Mouse (Mus musculus) megakaryocyte, adult 5-6 weeks (primary cell): ENCODE results near the gene Sipa1l3. TPM values are rescaled to one million over a fixed set of nuclear protein-coding genes. Genes with fewer than 3 reads are reported as not detected.
A peak's percentile ranks its signal among the peaks of the same experiment; 100 is the strongest.

ENCODE experiments used
- ATAC-seq: 2 replicates; pipeline ENCODE4 v1.8.0; 2016; ENCODE audit warnings: mild to moderate bottlenecking, inconsistent platforms; ENCODE audit not compliant: poor library complexity, severe bottlenecking
- total RNA-seq, 2 experiments: library from RNA; stranded (forward) in 1 of 2; stranded (reverse) in 1 of 2; fragments of 153-499, 151-499 nt in 1 of 2; fragments of 221-1000, 200-1000 nt in 1 of 2; gene quantifications; 2 replicates each; pipeline versions ENCODE4 v1.2.3 to v1.2.4; 2015 to 2017

The Sipa1l3 gene
- total RNA-seq, 2 experiments from 2014 or later: 6.8 to 23.3 TPM

DNA sequence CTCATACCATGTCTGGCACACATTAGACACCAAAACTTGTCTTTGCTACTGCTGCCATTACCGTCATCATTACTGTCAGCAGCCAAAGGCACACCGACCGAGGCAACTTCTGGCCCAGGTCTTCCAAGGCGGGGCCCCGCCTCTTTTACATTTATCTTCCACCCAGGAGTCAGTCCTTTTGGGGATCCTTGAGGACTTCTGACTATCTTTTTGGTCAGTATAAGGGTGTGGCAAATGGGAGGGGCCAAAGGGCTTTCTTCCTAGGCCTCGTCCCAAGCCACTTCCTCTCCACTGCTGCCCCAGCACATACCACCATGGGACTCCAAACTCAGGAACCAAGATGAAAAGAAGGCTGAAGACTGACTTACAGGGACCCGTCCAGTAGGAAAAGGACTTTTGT is 9.9 kb downstream of the Sipa1l3 start:
- ATAC-seq: no peak

DNA sequence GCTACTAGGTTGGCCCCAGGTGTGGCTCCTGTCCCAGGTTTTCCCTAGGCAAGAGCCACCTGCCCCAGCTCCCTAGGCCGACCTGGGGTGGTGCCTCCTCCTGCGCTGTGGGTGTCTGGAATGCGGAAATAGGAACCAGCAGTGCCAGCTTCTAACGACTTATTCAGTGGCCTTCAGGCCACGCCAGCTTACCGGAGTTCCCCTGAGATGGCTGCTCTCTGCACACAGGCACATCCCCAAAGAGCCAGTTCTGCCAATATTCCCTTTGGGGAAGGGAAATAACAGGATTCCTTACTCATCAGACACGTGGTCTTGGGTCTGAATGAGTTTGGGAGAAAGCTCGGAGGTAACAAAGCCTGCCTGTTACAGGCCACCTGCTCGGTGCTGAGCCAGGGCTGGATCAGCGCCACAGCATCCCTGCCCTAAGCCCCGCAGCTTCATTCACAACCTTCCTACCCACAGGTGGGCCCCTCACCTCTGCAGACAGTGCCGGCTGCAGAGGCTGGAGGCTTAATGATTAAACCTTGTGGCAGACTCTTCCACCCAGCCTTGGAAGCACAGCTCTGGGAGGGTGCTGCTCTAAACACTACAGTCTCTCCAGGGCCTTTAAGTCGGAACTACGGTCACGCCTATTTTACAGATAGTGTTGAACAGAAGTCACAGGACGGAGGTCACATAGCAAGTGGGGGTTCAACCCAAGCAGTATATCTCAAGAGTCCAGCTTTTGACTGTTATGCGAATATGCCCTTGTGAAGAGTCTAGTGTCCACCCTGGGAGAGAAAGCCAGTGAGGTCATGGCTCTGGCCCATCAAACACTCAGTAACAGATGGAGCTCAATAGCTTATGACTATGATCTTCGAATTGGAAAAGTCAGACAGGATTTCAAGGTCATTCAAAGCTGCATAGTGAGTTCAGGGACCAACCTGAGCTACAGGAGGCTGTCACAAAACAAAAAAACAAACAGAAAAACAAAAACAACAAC is 12.8 kb downstream of the Sipa1l3 start:
- ATAC-seq: peak; percentile 81

DNA sequence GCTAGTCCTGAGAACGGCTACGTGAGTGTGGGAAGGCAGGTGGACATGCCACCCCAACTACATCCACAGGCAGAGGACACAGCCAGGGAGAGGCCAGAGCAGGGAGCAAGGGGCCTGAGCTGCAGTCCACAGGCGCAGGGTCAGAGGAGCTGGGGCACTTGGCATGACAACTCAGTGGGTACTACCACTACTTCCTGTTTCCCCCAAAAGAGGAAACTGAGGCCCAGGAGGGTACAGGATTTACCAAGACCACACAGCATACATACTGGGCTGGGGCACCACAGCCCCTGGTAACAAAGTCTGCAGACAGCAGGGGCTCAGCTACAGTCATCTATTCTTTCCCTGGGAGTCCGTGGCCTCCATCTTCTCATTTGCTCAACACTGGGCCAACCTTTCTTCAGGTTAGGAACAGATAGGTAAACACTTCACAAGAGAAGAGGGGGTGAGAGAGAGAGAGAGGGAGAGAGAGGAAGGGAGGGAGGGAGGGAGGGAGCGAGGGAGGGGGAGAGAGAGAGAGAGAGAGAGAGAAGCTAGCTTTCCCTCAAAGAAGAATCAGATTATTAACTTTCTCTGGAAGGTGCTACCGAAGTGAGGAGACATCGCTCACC is 13.7 kb downstream of the Sipa1l3 start:
- ATAC-seq: peak; percentile 45

DNA sequence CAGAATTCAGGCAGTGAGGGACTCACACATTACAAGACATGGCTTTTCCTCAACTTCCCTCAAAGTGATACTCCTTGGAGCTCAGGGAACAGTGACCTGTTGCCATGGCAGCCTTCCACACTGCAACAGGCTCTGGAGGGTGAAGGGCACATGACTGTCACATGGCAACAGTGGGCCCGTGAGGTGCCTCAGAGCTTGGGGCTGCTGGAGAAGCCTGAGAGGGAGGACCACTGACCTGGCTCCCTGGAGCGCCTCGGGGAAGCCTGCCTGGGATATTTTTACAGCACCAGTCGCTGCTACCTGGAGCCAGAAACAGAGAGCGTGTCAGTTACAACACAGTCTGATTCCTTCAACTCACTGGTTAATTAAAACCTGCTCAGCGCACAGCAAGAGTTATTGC is 14.8 kb downstream of the Sipa1l3 start:
- ATAC-seq: no peak

DNA sequence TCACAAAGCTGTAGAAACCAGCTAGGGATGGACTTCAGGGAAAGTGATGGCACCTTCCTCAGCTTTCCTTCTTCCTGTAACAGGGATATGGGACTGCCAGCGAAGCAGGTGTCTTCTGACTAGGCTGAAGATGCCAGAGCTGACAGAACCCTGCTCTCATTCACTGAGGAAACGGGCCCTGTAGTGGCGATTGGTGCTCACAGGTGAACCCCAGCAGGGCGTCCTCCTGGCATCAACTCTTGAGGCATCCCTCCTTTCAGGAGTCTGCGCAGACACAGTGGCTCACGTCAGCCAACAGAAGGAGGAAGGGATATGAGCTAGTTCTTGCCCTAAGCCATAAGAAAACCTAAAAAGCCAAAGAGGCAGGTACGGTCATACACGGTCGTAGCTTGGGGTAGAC is 17.2 kb downstream of the Sipa1l3 start:
- ATAC-seq: no peak

DNA sequence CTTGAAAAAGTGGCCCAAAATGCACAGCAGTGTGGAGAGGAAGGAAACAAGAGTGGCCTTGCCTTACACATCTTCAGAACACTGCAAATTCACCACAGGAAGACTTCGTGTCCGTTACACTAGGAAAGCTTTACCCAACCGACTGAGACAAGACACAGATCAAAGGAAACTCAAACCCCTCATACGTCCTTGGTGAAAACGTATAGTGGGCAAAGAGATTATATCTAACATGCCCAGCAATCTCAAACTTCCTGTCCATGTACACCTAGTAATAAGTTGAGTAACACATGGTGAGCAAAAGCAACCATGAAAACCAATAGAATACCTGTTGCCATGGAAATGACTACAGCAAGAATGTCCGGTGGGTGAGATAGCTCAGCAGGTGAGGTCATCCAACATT is 19.4 kb downstream of the Sipa1l3 start:
- no peak for ATAC-seq

DNA sequence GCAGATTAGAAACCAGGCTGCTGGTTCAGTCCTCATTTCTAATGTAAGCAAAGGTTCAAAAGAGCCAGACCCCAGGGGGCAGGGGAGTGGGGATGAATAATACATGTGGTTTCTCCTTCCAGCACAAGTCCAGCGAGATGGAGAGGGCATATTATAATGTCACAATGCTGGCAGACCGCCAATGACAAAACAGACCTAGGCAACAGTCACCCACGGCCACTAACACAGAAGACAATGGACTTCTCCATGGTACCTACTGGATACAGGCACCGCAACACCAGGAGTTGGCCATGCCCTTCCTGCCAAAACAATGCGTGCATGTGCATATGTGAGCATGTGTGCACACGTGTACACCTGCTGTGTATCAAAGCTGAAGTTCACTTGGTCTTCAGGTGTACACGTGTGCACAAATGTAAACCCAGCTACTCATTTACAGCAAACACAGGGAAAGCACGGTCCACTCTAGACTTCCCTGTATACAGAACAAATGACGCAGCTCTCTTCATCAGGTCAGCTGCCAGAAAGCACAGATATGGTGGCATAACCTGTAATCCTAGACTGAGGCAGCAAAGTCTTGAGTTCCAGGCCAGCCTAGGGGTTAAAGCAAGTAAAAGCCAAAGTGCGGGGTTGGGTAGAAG is 21.4 kb downstream of the Sipa1l3 start:
- no peak for ATAC-seq

DNA sequence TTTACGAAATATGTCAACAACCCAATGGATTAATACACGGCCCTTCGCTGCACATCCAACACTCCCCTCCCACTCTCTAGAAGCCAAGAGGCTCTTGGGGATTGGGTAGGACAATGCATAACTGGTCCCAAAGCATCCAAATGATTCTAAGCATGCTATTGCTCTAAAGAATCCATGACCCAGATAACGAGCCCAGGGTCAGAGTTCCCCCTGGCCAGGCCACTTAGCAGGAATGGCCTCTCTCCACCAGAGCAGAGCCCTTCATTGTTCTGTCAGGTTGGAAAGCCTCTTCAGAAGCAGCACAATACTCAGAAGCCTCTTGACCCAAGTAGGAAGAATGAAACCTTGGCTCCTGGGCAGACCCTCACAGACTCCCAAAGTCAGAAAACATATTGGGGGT is 22.1 kb downstream of the Sipa1l3 start:
- ATAC-seq: no peak

DNA sequence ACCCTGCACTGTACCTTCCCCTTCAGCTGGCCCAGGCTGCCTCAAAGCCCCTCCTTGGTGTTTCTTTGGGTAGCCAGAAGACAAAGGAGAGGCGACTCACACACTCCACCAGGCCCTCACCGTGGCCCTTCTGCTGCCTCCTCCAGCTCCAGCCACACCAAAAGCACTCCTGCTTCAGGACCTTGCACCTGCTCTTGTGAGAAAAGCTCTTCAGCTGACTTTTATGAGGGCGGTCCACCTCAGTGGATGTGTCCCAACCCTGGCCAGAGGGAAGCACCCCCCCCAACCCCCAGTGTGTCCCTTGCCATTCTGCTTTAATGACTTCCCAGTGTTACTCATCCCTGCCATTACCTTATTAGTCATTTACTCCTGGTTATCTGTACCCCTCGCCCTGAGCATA is 22.6 kb downstream of the Sipa1l3 start:
- no peak for ATAC-seq

DNA sequence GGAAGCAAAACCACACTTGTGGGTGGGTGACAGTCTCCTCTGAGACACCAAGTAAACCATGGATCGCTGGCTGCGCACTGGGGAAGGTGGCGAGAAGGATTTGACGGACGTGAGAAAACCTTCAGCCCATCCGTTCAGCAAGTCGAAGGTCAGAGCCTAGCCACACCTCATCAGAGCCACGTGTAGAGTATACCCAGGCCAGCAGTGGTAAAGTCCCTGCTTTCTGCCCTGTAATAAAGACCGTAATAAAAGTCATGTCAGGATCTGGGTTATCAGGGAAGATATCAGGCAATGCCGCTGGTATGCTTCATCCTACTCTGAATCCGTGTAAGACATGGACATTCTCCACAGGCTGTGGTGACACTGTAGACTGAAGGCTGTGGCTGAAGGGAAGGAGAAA is 23.6 kb downstream of the Sipa1l3 start:
- ATAC-seq: no peak

DNA sequence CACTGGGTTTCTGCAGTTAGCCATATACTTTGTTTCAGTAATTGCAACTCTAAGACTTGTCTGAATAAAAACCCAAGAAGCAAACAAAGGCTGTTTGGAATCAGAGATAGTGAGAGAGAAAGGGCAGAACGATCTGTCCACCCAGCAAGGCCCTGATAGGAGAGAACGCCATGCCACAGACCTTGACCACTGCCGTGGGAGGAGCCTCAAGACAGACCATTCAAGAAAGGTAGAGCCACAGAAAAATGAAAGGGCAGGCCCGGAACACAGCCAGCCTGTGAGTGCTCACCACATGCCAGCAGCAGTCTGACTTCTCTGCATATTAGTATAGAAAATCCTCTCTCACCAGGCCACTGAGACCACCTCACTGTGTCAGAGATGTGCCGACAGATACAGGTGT is 24.4 kb downstream of the Sipa1l3 start:
- ATAC-seq: no peak

DNA sequence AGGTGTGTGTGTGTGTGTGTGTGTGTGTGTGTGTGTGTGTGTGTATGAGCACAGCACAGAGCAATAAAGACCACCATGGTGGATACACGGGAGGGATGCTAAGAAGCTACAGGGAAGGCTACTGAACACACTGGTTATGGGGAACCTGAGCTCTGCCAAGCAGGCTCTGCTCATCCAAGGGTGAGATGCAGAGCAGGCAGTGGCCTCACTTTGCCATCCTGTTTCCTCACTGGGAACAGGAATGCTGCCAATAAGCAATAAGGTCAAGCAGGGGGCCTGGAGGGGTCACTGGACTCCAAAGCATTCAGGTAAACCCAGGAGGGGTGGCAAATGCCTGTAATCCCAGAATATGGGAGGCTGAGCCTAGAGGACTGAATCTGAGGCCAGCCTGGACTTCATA is 25.4 kb downstream of the Sipa1l3 start:
- no peak for ATAC-seq

DNA sequence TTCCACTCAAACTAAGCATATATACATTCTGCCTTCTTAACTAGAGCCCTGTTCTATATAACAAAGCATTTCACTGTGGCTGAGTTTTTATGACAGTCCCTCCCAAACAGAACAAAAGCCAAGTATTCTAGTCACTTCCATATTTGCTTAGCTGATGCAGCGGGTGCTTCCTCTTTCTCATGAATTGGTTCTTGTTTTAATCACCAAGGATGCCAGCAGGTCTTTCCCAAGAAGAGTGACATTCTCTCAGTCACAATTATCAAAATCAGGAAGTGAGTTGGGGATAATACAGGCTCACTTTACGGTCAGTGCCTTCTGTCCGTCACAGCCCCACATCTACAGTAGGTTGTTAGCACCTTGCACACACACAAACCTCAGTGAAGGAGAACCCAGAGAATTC is 26.6 kb downstream of the Sipa1l3 start:
- ATAC-seq: peak; percentile 96

DNA sequence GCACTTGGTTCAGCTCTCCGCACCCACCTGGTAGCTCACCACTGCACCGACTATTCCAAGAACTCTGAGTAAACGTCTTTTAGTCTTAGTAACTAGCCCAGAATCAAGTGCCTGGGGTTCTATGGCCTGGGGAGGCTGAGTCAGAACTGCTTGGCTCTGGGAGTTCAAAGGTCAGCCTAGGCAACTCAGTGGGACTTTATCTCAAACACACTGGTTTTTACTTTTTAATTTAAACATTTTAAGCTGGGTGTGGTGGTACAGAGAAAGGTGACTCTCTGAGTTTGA is 27.0 kb downstream of the Sipa1l3 start:
- peak; percentile 17; the same call in 1 of the 2 replicates for ATAC-seq

DNA sequence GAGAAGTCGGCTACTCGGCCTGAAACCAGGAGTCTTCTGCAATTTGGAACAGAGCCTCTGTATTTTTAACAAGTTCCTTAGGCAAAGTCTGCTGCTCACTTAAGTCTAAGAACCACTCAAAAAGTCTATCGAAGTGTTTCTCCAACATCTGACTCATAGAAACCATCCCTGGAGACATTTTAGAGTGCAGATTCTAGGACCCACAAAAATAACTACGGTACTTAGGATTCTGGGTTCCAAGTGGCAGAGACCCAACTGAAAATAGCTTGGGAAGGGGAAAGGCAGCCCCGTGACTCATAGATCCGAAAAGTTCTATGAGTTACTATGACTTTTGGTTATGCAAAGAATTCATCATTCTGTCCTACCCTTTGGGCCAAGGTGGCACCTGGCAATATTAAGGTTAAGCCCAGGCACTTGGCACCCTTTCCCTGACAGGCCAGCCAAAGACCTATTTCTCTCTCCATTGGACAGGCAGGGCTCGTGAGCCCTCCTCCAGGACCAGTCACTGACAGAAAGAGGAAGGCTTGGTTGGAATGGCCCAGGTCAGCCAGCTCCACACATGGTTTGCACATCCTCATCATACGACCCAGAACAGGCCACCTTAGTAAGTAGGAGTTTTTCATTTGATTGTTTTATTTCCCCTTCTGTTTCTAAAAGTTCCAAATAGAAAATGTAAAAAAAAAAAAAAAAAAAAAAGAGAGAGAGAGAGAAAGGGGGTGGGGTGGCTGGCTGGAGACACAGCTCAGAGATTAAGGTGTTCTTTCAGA is 27.6 kb downstream of the Sipa1l3 start:
- peak; percentile 31; the same call in 1 of the 2 replicates for ATAC-seq

DNA sequence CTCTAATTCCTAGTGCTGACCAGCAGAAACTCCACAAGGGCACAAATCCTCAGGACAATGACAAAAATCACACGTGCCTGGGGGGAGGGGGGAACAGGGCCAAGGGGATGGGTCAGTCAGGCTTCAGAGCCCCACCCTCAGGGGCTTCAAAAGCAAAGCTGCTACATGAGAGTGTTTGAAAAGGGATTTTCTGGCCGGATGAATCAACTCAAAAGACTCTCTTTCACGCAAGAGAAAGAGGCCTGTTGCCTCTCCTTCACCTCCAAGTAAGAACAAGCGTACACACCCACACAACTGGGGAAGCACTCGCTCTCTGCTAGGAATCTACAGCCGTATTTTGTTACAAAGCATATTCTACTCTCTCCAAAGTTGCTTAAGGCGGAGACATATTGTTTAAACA is 28.6 kb downstream of the Sipa1l3 start:
- no peak for ATAC-seq

DNA sequence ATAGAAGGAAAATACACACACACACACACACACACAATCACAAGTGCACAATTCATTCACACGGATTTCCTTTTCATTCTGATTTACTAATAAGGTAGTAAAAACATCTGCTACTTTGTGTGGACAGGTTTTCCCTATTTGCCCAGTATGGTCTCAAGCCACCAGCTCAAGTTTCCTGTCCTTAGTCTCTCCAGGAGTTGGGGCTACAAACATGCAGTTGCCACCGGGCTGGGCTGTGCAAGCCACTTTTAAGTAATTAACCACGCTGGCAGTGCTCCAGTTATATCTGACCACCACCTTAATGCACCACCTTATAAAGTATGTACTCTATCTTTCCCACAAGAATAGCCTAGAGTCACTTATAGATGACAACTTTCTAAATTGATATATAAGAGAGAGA is 29.1 kb downstream of the Sipa1l3 start:
- ATAC-seq: no peak

DNA sequence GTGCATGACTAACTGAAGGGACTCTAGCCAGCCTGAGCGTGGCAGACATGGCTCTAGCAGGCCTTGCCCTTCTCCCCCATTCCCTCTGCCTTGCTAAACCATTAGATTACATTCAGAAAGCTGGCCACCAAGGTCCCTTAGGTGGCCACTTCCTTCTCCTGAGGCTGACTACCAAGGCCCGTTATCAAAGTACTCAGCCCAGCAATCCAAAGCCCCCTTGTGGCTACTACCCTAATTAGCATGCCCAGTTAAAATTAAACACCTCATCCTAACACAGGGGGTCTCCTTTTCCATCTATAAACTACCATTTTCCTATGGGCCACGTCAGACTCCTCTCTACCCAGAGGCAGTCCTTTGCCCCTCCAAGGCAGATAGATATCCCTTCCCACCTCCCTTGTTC is 31.7 kb downstream of the Sipa1l3 start:
- ATAC-seq: 0 out of 2 replicates have a peak, but pooled peaks have one; percentile 33

DNA sequence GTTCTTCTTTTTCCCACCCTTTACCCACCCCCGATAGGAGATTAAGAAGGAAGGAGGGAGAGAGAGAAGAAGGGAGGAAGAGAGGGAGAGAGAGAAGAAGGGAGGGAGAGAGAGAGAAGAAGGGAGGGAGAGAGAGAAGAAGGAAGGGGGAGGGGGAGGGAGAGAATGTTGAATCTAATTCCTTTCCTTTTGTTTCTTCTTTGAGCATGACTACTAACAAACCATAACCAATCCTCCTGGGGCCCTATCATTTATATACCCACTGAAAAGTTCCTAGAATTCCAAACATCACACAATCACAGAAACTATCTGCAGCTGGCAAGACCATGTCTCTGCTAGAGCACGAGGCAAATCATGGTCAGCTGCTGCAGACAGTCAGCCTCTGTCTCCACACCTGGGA is 32.7 kb downstream of the Sipa1l3 start:
- no peak for ATAC-seq

DNA sequence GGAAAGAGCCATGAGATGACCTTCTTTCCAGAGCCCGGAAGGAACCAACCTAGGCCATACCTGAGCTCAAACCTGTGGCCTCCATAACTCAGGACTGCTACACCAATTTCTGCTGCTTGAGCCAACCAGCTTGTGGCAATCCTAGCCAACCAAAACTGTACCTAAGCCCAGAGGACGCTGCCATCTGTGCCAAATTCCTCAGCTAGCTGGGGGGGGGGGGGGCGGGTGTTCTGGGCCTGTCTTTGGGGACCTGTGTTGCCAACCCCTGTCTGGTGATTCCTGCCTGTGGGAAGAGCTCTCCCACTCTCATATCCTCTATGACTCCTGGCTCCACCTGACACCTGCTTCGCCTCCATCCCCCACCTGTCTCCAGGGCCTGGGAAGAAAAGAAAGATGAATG is 34.9 kb downstream of the Sipa1l3 start:
- no peak for ATAC-seq
